In genomic region chr4:29337245-29337644, GRCm38 (mm10) we compare ENCODE assay signal across 26 mouse cellular contexts.
"Had no signal": no experiment of that assay in that cellular context is flagged by ENCODE, and none has a peak within 500 bp of the region (broad histone marks: within the 10 kb centered on the region; RNA-seq: fewer than 3 reads in every experiment).

No protein-coding gene starts in this region.

- H3K4me1 ChIP-seq: embryonic facial prominence, embryonic 10.5 days; embryonic facial prominence, embryonic 12.5 days; embryonic facial prominence, embryonic 13.5 days; embryonic facial prominence, embryonic 15.5 days; forebrain, embryonic 10.5 days; forebrain, embryonic 12.5 days; forebrain, embryonic 13.5 days; forebrain, embryonic 15.5 days had no signal

- H3K27ac ChIP-seq: embryonic facial prominence, embryonic 10.5 days; embryonic facial prominence, embryonic 12.5 days; embryonic facial prominence, embryonic 13.5 days; embryonic facial prominence, embryonic 15.5 days; forebrain, embryonic 10.5 days; forebrain, embryonic 12.5 days; forebrain, embryonic 13.5 days; forebrain, embryonic 15.5 days; gastrocnemius, adult 2 months; heart, adult 2 months had no signal

- H3K4me3 ChIP-seq: embryonic facial prominence, embryonic 10.5 days; embryonic facial prominence, embryonic 12.5 days; embryonic facial prominence, embryonic 13.5 days; embryonic facial prominence, embryonic 15.5 days; erythroblast, embryonic 14.5 days; forebrain, embryonic 10.5 days; forebrain, embryonic 12.5 days; forebrain, embryonic 13.5 days; forebrain, embryonic 15.5 days; gastrocnemius, adult 2 months; heart, adult 2 months had no signal

- H3K36me3 ChIP-seq: embryonic facial prominence, embryonic 10.5 days; embryonic facial prominence, embryonic 12.5 days; embryonic facial prominence, embryonic 13.5 days; embryonic facial prominence, embryonic 15.5 days; forebrain, embryonic 10.5 days; forebrain, embryonic 12.5 days; forebrain, embryonic 15.5 days had no signal

- H3K9me3 ChIP-seq: embryonic facial prominence, embryonic 10.5 days; embryonic facial prominence, embryonic 12.5 days; embryonic facial prominence, embryonic 13.5 days; embryonic facial prominence, embryonic 15.5 days; forebrain, embryonic 10.5 days; forebrain, embryonic 12.5 days; forebrain, embryonic 13.5 days; forebrain, embryonic 15.5 days had no signal

- H3K27me3 ChIP-seq: embryonic facial prominence, embryonic 12.5 days; embryonic facial prominence, embryonic 13.5 days; embryonic facial prominence, embryonic 15.5 days; forebrain, embryonic 12.5 days; forebrain, embryonic 13.5 days; forebrain, embryonic 15.5 days had no signal

- DNase-seq: cerebellum, adult 2 months; cerebellum, adult 8-10 months; cerebellum, adult 9-10 months; cerebellum, adult 9-11 months; cerebellum, postnatal 10 days; cerebellum, postnatal 14 days; cerebellum, postnatal 25 days; cerebellum, postnatal 36 days; embryo, embryonic 11 days; forebrain, postnatal 0 days; gastrocnemius, adult 2 months; gastrocnemius, postnatal 10 days; gastrocnemius, postnatal 14 days; gastrocnemius, postnatal 25 days; gastrocnemius, postnatal 36 days; heart, adult 18-20 months; heart, adult 2 months had no signal
